Mouse (Mus musculus) bone marrow macrophage, adult 2 months (primary cell): ENCODE measurements around the gene Atp6v1e2.

Experiments
- CTCF ChIP-seq: IDR thresholded peaks from 2 replicates; pipeline ENCODE4 v1.5.1; 2012; ENCODE audit warnings: low read depth, mild to moderate bottlenecking, low read length, moderate library complexity
- POLR2A ChIP-seq: IDR thresholded peaks from 2 replicates; pipeline ENCODE4 v1.6.1; 2012; ENCODE audit warnings: mild to moderate bottlenecking, low read depth, low read length, borderline replicate concordance

DNA sequence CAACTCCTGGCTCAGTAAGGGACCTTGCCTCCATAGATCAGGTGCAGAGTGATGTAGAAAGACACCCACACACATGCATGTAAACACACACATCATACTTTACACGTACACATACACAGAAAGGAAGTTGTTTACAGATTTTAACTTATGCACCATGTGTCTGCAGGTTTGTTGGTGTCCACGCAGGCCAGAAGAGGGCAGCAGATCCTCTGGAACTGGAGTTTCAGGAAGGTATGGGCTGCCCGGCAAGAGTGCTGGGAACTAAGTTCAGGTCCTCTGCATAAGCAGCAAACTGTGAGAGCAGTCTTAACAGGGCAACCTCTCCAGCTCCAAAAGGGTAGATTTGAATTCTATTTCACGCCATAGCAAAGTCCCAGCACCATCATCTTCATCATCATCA lies 32.2 kb downstream of the Atp6v1e2 start:
- no peak for TF ChIP-seq POLR2A
- TF ChIP-seq CTCF: no peak
